Mouse (Mus musculus) liver, embryonic 14.5 days (tissue): ENCODE data around the gene Card11.

Experiments
- CTCF ChIP-seq: IDR thresholded peaks from 2 replicates; pipeline ENCODE4 v1.5.1; 2016; ENCODE audit warnings: antibody characterized with exemption, low read depth, control low read depth
- EP300 ChIP-seq: IDR thresholded peaks from 2 replicates; pipeline ENCODE4 v1.6.1; 2016; ENCODE audit warnings: antibody characterized with exemption, low read depth

DNA sequence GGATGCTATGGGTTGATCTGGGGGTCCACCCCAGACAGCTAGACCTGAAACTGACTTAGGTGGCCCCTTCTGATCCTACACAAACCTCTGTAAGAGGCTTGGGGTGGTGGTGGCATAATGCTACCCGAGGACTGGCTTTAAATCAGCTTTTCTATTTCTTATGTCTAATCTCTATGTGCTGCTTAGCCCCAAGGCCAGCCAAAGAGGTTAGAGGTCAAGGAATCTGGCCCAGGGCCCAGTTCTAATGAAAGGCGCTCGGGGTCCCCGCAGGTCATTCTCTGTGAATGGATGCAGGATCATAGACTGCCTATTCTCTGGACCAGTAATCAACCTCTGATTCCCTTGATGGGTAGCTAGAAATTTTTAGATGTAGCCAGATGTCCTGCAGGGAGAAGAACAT, 145.7 kb downstream of the Card11 start:
- no peak for TF ChIP-seq CTCF
- no peak for TF ChIP-seq EP300
